Mouse (Mus musculus) layer of hippocampus, adult 2 months (tissue): Measurements from ENCODE around the gene Cpt1a. TPM values are rescaled to one million over a fixed set of nuclear protein-coding genes. Genes with fewer than 3 reads are reported as not detected.

Source experiments
- DNase-seq, 2 experiments: peaks; one replicate each; pipeline ENCODE4 v3.0.0; 2022; ENCODE audit warnings: low spot score in 2 of 2
- H3K27ac ChIP-seq: fragments of 200-600 bp; 2 replicates; pipeline ENCODE4 v1.8.1; 2022
- H3K4me3 ChIP-seq: fragments of 200-600 bp; 2 replicates; pipeline ENCODE4 v1.8.1; 2022; ENCODE audit warnings: mild to moderate bottlenecking
- CTCF ChIP-seq: fragments of 200-600 bp; conservative IDR thresholded peaks from 2 replicates; pipeline ENCODE4 v1.8.1; 2022; ENCODE audit warnings: antibody characterized with exemption, mild to moderate bottlenecking, moderate library complexity
- total RNA-seq, 2 experiments: library from RNA; stranded (reverse); gene quantifications; 2 replicates each; pipeline ENCODE4 v1.2.3; 2021

Gene Cpt1a
- total RNA-seq, 2 experiments from 2014 or later: 24.8 to 26.3 TPM

DNA sequence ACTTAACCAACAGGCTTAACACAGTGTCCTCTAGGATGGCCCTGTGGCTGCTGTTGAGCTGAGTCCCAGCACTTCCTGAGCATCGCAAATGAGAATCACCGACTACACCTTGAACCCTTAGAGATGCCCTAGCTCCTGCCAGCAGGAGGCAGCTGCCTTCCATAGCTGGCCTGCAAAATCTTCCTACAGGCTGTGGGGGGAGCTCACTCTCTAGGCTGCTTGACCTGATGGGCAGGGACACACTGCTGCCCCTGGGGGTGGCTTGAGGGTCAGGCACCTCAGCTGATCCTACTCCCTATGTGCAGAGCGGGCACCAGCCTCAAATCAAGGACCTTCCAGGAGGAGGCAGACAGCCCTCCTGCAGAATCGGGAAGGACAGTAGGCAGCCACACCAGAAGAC lies 35.5 kb downstream of the Cpt1a start:
- TF ChIP-seq CTCF: peak; percentile 42
- H3K4me3 ChIP-seq: no peak overlapping the region
- no peak overlapping the region for H3K27ac ChIP-seq
- DNase-seq: no peak

GRCm38 (mm10) chr19:3359841-3360588 lies 37.9 kb downstream of the Cpt1a start:
- no peak for DNase-seq
- H3K27ac ChIP-seq: no peak overlapping the region

GRCm38 (mm10) chr19:3363510-3363909 lies 41.4 kb downstream of the Cpt1a start:
- no peak for TF ChIP-seq CTCF
- H3K27ac ChIP-seq: no peak overlapping the region
- DNase-seq: no peak
- H3K4me3 ChIP-seq: no peak overlapping the region

More at GRCm38 (mm10) chr19:3359841-3360588, 37.9 kb downstream of the Cpt1a start:
- H3K4me3 ChIP-seq: no peak overlapping the region
- peak; percentile 47 for TF ChIP-seq CTCF

- no peak overlapping the region for H3K4me3 ChIP-seq
- DNase-seq: no peak
- no peak overlapping the region for H3K27ac ChIP-seq
- peak; percentile 49 for TF ChIP-seq CTCF
These were observed 43.0 kb downstream of the Cpt1a start for GRCm38 (mm10) chr19:3365089-3365488.

DNA sequence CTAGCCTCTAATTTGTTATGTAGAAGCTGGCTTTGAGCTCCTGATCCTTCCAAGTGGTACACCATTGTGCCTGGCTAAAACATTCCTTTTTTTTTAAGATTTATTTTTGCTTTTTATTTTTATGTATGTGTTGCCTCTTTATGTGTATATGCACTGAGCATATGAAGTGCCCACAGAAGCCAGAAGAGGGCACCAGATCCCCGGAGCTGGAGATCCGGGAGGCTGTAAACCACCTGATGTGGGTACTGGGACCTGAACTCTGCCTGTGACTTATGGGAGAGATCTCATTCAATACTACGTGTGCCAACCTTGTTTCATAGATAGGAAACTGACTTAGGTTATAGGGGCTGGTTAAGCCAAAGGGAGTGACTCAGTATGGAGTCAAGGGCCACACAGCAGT lies 46.1 kb downstream of the Cpt1a start:
- Histone ChIP-seq H3K27ac (no peak overlapping the region), H3K4me3 (no peak overlapping the region)
- no peak for DNase-seq
- TF ChIP-seq CTCF: peak; percentile 26

- H3K4me3 ChIP-seq: no peak overlapping the region
- no peak overlapping the region for H3K27ac ChIP-seq
- DNase-seq: no peak
- TF ChIP-seq CTCF: no peak
These were observed 51.2 kb downstream of the Cpt1a start for GRCm38 (mm10) chr19:3373380-3373779.

DNA sequence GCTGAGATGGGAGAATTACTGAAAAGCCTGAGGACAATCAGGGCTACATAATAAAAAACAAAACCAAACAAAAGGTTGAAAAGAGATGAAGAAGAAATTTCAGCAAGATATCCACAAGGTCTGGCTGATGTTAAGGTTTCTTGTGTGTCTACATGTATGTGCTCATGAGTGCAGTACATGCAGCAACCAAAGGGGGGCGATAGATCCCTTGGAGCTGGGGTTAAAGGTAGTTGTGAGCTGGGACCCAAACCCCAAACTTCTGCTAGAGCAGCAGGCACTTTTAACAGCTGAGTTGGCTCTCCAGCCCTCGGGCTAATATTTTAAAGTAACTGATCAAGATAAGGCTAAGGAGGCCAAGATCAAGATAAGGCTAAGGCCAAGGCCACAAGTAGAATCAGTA lies 51.9 kb downstream of the Cpt1a start:
- no peak overlapping the region for H3K27ac ChIP-seq
- peak; percentile 46 for TF ChIP-seq CTCF
- DNase-seq: no peak

DNA sequence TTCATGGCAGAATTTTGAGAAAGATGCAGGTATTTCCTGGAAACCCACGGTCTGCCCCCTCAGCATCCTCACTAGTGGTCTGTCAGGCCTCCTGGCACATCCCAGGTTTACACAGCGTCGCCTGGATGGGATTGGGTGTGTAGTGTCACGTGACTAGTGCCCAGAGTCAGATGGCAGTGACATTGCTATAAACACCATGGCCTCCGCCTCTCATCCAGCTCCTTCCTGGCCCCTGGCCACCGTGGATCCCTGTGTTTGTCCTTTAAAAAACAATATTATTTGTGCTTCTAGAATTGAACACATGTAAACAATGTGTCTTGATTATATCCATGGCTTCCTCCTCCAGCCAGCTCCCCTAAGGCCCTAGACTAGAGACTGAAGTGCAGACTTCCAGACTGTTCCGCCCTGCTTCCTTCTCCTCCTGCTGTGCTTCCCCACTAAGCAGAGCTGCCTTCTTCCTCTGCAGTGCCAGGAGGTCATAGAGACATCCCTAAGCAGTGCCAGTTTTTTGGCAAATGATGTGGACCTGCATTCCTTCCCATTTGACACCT lies 53.9 kb downstream of the Cpt1a start:
- H3K27ac ChIP-seq: no peak overlapping the region
- no peak overlapping the region for H3K4me3 ChIP-seq
- no peak for DNase-seq
- no peak for TF ChIP-seq CTCF

More for the DNA sequence above, 51.9 kb downstream of the Cpt1a start:
- no peak overlapping the region for H3K4me3 ChIP-seq

DNA sequence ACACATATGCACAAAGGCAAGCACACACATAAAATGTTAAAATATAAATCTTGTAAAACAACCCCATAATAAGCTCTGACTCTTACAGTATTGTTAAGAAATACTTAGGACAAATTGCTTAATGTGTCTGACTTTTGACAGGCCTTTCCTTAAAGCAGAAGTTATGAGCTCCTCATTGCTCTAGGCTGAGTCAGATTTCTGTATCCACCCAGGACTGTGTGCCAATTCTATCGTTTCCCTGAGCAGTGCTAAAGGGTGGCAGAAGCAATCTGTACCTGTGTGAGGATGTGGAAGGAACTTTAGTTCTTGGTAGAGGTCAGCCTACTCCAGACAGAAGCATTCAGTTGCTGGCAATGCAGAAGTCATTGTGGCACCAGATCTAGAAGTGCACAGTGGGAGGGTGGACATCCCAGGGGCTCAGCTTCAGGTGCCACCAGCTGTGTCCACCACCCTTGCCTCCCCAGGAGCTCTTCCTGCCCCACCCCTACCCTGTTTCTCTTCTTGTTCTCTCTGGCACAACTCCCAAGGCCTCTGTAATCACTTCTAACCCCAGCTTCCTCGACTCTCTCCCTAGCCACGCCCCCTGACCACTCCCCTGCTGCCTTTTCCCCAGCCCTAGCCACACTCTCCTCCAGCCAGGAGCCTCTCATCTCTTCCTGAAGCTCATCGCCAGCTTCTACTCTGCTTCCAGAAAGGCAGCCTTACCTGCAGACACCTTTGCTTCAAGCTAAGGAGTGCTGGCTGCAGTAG lies 55.0 kb downstream of the Cpt1a start:
- no peak for TF ChIP-seq CTCF
- H3K4me3 ChIP-seq: no peak overlapping the region
- no peak for DNase-seq
- H3K27ac ChIP-seq: no peak overlapping the region

DNA sequence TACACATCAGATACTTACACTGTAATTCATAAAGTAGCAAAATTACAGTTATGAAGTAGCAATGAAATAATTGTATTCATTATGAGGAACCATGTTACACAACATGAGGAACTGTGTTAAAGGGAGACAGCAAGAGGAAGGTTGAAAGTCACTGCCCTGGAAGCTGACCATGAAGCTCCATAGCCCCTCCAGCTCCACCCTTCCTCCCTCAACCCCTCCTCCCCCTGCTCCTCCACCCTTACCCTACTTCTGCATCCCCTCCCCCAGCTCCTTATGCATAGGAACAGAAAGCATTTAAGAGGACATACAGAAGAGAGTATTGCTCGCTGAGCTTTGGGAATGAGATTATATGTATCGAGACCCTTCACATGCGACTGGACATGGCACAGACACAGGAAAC lies 56.5 kb downstream of the Cpt1a start:
- Histone ChIP-seq H3K27ac (no peak overlapping the region), H3K4me3 (no peak overlapping the region)
- no peak for DNase-seq
- no peak for TF ChIP-seq CTCF

DNA sequence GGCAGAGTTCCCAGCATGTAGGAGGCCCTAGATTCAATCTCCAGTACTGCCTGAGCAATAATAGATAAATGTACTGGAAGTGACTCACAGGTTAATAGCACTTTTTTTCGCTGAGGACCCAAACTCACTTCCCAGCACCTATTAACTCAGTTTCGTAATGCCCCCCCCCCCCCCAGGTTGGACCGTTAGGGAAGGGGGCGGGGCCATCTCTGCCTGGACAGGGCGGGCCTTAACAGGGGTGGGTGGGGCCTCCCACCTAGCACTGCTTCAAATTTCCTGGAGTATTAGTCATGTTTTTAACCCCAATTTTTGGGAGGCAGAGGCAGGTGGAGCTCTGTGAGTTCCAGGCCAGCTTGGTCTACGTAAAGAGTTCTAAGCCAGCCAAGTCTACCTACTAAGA lies 65.9 kb downstream of the Cpt1a start:
- no peak for TF ChIP-seq CTCF
- no peak for DNase-seq
- Histone ChIP-seq H3K4me3 (no peak overlapping the region), H3K27ac (no peak overlapping the region)

GRCm38 (mm10) chr19:3388629-3389057 lies 66.5 kb downstream of the Cpt1a start, which contains the start of gene Tesmin:
Tesmin (plus strand) TSS chr19:3388857.
- TF ChIP-seq CTCF: no peak
- peak within 1 kb of the TSS; percentile 30; the same call in 1 of the 2 replicates for H3K27ac ChIP-seq
- H3K4me3 ChIP-seq: peak within 1 kb of the TSS; percentile 61
- peak; percentile 65 to 80 for DNase-seq

GRCm38 (mm10) chr19:3389089-3389488 lies 67.0 kb downstream of the Cpt1a start:
- peak overlapping the region; percentile 61 for H3K4me3 ChIP-seq
- DNase-seq: peak; percentile 79 to 91
- peak; percentile 80 for TF ChIP-seq CTCF
- peak overlapping the region; percentile 30; the same call in 1 of the 2 replicates for H3K27ac ChIP-seq
